Mouse (Mus musculus): ENCODE data around the gene Olfr76.
"Not testable (repeated sequence)": the region's sequence is repeated elsewhere in the genome, so short reads cannot be mapped to it uniquely, and the experiment has no call there.

The Olfr76 gene

DNA sequence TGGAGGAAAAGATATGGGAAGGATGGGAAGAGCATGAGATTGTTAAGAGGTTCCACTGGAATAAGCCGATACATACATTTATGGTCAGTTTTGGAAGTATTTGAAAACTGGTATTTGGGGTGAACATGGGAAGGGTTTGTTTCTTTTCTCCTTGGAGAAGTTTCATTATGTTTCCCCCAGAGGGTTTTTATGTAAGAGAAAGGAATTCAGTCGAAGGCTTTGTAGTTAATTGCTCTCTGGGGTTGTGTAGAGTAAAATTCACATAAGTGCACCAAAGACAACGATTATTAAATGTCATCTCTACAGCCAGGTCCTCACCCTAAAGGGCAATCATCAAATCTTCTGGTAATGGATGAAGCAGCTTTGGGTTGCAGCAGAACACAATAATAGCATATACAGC lies at the start of gene Olfr76:
Gene Olfr76, minus strand, starts transcription at position 101 of the 400 bp plus-strand sequence.
- ChIA-PET POLR2A (no interaction called here), CTCF (no interaction called here)

DNA sequence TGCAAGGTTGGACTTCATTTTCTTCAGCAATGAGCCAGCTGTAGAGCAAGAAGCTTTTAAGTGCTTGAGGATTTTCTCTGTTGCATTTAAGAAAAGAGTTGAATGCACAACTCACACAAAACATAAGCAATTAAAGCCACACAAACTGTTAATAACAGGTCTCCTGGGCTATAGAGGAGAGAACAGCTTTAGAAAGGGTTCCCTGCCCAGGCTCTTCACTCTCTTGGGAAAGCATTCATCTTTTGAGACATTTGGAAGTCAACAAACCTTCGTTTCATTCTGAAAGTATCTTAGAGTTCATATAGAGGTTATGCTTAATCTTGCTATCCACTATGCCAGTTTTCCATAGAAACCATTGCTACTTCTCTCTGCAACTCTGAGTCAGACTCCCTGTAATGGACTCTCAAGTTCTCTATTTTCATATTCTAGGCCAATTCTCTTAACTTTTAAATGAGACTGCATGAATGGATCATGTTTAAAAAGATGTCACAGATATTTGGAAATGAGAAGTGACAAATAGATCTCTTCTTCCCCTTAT lies 47.1 kb upstream of the Olfr76 start, which contains the start of gene Olfr1555-ps1:
Gene Olfr1555-ps1, minus strand, starts transcription at position 51 of the 538 bp plus-strand sequence.
- POLR2A ChIA-PET, CTCF ChIA-PET: not testable (repeated sequence)

DNA sequence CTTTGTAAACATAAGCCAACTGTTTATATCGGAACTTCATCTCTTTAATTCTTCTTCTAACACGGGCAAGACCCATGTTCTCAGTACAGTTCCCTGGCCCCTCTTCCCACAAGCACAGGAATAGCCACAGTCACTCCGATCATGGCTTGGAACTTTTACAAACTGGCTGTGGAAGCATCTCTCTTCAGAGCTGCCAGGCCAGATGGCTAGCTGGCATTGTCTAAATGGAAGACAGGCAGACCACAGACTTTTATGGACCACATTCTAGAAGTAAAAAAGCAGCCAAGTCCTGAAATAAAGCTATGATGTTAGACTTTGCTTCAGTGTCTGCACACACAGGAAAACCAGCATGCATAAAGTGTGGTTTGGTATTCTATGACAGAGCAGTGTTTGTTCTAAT lies 22.4 kb upstream of the Olfr76 start:
- ChIA-PET CTCF (interaction anchor here in 1 of 4 experiments (0.6 kb wide), 1 partner anchor 62 kb away, joined by 3 read pairs; no protein-coding TSS in a partner anchor), POLR2A (no interaction called here)

DNA sequence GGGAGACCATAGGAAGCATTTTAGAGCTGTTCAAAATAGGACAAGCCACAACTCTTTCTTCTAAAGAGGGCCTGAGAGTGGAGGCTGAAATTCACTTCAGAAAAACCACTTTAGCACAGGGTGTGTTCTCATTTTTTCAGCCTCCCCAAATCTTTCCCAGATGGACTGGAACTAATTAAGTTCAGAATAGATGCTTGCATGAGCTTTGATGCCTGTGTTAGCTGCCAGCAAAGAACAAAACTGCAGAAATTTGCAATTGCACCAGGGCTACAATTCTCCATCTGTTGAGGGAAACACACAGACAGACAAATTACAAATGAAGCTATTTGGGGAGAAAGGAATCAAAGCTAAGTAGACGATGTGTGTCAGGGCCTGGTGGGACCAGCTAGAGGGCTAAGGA lies 20.4 kb upstream of the Olfr76 start:
- CTCF ChIA-PET: interaction anchor here in 1 of 4 experiments (0.6 kb wide), 1 partner anchor 59 kb away, joined by 4 read pairs; no protein-coding TSS in a partner anchor
- POLR2A ChIA-PET: interaction anchor here in 1 of 4 experiments (1.1 kb wide), 1 partner anchor 131 kb away, joined by 3 read pairs; no protein-coding TSS in a partner anchor

DNA sequence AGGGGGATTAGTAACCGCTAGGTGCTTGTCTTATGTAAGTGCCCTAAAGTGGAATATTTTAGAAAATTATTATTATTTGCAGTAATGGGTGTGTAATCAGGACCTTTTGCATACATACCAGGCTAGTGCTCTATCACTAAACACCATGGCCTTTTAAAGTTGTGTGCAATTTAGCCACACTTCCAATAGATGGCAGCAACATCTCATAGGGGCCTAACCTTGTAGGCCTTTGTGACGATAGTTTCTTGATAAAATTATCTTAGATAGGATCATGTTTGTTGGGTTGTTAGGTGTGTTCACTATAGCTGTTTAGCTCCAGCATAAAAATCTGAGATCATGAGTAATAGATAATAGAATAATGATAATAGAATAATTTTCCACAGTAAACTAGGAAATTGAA lies 11.3 kb upstream of the Olfr76 start:
- ChIA-PET POLR2A (no interaction called here), CTCF (no interaction called here)

DNA sequence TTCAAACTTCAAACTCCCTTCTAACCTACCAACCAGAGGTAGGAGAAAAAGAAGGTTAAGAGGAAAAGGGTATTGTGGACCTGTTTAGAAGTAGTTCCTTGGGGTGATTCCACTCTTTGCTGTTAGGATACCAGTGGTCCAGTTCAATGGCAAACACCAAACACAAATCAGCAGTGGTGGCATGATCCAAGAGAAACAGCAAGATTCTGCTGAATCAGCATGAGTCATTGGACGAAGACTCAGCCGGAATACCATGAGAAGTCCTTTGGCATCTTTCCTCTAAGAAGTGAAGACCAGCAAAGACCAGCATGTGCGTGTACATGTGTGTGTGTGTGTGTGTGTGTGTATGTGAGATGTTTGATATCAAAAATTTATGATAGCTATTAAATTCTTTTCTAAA lies 6.5 kb downstream of the Olfr76 start:
- ChIA-PET CTCF (no interaction called here), POLR2A (interaction anchor here in 1 of 4 experiments (0.6 kb wide), 1 partner anchor 106 kb away, joined by 4 read pairs; no protein-coding TSS in a partner anchor)

DNA sequence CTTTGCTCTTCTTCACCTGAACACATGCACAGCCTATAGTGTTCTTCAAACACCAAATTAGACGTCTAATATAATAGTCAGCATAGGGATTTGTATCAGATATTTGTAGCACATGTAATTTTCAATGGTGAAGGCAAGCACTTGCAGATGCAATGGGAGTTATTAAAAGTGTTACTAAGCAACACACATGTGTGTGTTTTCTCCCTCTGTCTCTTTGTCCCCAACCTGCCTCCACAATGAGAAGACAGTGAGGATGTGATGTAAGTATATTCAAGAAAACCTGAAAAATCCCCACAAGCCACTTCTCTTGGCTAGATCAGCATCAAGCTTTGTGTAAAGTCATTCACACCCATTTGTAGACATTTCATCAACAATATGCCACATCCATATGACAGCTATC lies 7.2 kb downstream of the Olfr76 start, which contains the start of gene Olfr1428:
Gene Olfr1428, minus strand, starts transcription at position 101 of the 400 bp plus-strand sequence.
- CTCF ChIA-PET: no interaction called here
- POLR2A ChIA-PET: no interaction called here

DNA sequence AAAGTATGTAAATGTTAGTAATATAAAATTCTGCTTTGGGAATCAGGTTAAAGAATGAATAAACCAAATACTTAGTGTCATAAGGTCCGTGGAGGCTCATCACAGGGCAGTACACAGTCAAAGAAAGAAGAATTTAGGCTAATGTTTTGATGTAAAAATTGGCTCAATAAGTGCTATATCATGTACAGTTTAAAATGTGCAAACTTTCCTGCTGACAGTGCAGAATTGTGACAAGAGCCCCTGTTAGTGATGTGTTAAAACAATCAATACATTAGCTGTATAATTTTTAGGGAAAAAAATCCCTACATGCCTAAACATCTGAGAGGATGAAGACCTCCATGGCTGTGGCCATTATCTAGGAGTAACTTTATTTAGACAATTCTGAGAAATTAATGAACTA lies 9.2 kb downstream of the Olfr76 start:
- POLR2A ChIA-PET: no interaction called here
- CTCF ChIA-PET: no interaction called here

DNA sequence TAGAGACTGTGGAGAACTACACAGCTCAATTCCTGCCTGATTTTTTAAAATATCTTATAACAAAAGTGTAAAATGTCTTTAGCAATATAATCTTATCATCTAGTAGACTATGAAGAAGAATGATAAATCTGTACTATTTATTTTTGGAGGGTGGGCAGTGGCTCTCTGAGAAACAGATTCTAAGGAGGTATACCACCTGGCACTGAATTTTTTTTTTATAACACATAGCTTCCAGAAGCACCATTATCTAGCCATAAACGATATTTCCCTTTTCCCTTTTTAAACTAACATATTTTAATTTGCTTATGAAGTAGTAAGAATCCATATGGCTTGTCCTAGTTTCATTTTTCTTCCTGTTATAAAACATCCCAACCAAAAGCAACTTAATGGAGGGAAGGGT lies 18.5 kb downstream of the Olfr76 start:
- CTCF ChIA-PET: no interaction called here

DNA sequence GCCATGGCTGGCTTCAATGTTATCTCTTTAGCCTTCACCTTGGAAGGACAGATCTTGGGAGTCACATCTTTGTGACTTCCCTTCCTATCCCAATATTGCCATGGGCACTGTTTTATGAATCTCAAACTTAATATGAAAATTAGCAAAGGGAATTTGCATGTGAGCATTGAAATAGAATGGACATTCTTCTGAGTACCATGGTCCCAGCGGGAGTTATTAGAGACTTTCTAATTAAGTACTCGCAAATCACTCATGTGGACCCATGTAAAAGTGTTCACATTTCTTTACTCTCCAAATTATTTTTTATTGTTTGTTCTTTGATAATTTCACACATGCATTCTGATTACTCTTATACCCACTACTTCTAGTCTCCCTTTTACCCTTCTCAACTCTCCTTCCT lies 19.8 kb downstream of the Olfr76 start, which contains the start of gene Olfr1427:
Gene Olfr1427, minus strand, starts transcription at position 101 of the 400 bp plus-strand sequence.
- ChIA-PET POLR2A (no interaction called here), CTCF (no interaction called here)

More for the DNA sequence above, 18.5 kb downstream of the Olfr76 start:
- POLR2A ChIA-PET: no interaction called here

DNA sequence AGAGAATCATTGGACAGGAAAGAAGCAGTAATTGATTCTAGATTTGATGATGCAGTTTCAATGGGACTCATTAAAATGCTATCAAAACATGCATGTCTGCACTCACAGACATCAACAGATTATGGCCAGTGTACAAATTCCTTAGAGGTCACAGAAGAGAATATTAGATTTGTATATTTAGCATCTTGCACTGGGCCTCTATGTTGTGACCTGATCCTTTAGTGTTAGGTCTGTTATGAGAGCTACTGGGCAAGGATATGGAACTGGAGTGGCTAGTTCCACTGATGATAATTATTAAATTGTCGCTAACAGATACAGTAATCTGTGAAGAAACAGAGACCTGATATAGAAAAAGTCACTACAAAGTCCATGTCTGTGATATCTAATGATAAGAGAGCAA lies 31.1 kb downstream of the Olfr76 start, which contains the start of gene Olfr1426:
Gene Olfr1426, minus strand, starts transcription at position 101 of the 400 bp plus-strand sequence.
- ChIA-PET POLR2A (no interaction called here), CTCF (no interaction called here)

DNA sequence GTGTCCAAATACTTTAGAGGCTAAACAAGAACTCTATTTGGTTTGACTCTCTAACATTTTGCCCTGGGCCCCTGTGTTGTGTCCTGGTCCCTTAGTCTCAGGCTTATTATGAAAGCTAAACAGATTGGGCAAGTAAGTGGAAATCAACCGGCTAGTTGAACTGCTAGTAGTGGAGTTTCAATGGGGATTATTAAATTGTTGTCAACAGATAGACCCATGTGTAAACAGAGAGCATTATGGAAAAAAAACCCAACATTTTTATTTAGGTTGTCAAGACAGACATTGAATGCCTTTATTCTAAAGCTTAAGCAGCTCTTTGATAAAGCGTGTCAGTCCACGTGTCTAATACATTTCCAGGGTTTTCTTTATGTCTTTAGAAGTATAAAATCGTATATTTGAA lies 45.4 kb downstream of the Olfr76 start, which contains the start of gene Olfr1425:
Gene Olfr1425, minus strand, starts transcription at position 101 of the 400 bp plus-strand sequence.
- CTCF ChIA-PET: not testable (repeated sequence)
- POLR2A ChIA-PET: interaction anchor here in 1 of 4 experiments (0.6 kb wide), 1 partner anchor 18 kb away, joined by 3 read pairs; no protein-coding TSS in a partner anchor

DNA sequence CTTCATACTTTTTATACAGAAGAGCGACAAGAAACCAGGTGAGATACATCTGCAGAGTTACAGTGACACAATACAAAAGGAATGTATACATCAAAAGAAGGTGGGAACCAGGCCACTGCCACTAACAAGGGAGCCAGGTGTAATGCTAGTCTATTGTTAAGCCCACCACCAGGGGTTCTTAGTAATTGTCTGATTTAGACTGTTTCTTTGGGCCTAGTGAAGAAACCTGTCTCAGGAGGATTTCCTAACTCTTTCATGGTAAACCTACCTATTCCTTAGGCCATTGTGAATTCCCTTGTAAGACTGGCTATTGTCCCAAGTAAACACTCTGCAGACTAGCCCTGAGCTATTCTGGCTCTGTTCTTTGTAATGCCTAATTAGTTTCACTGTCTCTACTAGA lies 53.5 kb downstream of the Olfr76 start:
- CTCF ChIA-PET: not testable (repeated sequence)
- POLR2A ChIA-PET: interaction anchor here in 1 of 4 experiments (1.3 kb wide), 1 partner anchor 51 kb away, joined by 7 read pairs; no protein-coding TSS in a partner anchor
